Comparison of ENCODE assay signal across 16 mouse cellular contexts in genomic region chr6:21924150-21924549, GRCm38 (mm10). TPM values are rescaled to one million over a fixed set of nuclear protein-coding genes. Genes with fewer than 3 reads are reported as not detected.
DNase-seq lines count a peak whose midpoint lies in the region; ATAC-seq and TF ChIP-seq lines count a peak whose summit lies in the region.
"Had no signal": no experiment of that assay in that cellular context is flagged by ENCODE, and none has a peak within 500 bp of the region (broad histone marks: within the 10 kb centered on the region; RNA-seq: fewer than 3 reads in every experiment).

No protein-coding gene starts in this region.

- H3K4me1 ChIP-seq in embryonic facial prominence, embryonic 11.5 days (ENCODE audit: control insufficient read depth, insufficient read depth, low read length), result no peaks in the 10 kb centered on the region
- H3K4me1 ChIP-seq in embryonic facial prominence, embryonic 10.5 days, result no peaks in the 10 kb centered on the region
- no peaks in the 10 kb centered on the region for H3K4me1 ChIP-seq in testis, adult 2 months (ENCODE audit: control insufficient read depth, insufficient read depth, low read length)
- H3K4me1 ChIP-seq: embryonic facial prominence, embryonic 12.5 days; liver, embryonic 13.5 days; neural tube, embryonic 13.5 days had no signal

- peak; percentile 5; the same call in 1 of the 2 replicates for TF ChIP-seq CTCF in left cerebral cortex, adult 2 months (IDR thresholded peaks at IDR 0.05)
- no peak for TF ChIP-seq CTCF in testis, adult 2 months (IDR thresholded peaks at IDR 0.05; ENCODE audit: control insufficient read depth, insufficient read depth, insufficient replicate concordance, low read depth, low read length)

- no peaks in the 10 kb centered on the region for H3K9me3 ChIP-seq in embryonic facial prominence, embryonic 11.5 days (replicated peaks; ENCODE audit: control insufficient read depth, low read length)
- H3K9me3 ChIP-seq in embryonic facial prominence, embryonic 10.5 days, result no peaks in the 10 kb centered on the region
- H3K9me3 ChIP-seq: embryonic facial prominence, embryonic 12.5 days; liver, embryonic 13.5 days; neural tube, embryonic 13.5 days had no signal

- intact Hi-C loops in left cerebral cortex, adult 2 months (cut with DNase I), result no loop called here

- no peaks in the 10 kb centered on the region for H3K27me3 ChIP-seq in embryonic facial prominence, embryonic 11.5 days (ENCODE audit: control insufficient read depth, insufficient read depth, low read length)
- H3K27me3 ChIP-seq in embryonic facial prominence, embryonic 10.5 days (replicated peaks; ENCODE audit: low read depth, poor library complexity, severe bottlenecking), result no peaks in the 10 kb centered on the region
- H3K27me3 ChIP-seq in testis, adult 2 months (ENCODE audit: control insufficient read depth, insufficient read depth, low read length), result no peaks in the 10 kb centered on the region
- H3K27me3 ChIP-seq: embryonic facial prominence, embryonic 12.5 days; liver, embryonic 13.5 days; neural tube, embryonic 13.5 days had no signal

- H3K4me2 ChIP-seq in embryonic facial prominence, embryonic 11.5 days (ENCODE audit: low read depth, low read length), result no peak overlapping the region
- H3K4me2 ChIP-seq: embryonic facial prominence, embryonic 12.5 days; heart, embryonic 11.5 days; liver, embryonic 13.5 days; neural tube, embryonic 13.5 days had no signal

- no peak overlapping the region for H3K27ac ChIP-seq in embryonic facial prominence, embryonic 11.5 days (replicated peaks; ENCODE audit: low read depth, low read length)
- H3K27ac ChIP-seq in embryonic facial prominence, embryonic 10.5 days (replicated peaks), result no peak overlapping the region
- H3K27ac ChIP-seq in left cerebral cortex, adult 2 months, result no peak overlapping the region
- H3K27ac ChIP-seq in testis, adult 2 months (ENCODE audit: control insufficient read depth, insufficient read depth, low read depth, low read length), result no peak overlapping the region
- H3K27ac ChIP-seq: embryonic facial prominence, embryonic 12.5 days; liver, embryonic 13.5 days; neural tube, embryonic 13.5 days had no signal

- ATAC-seq in embryonic facial prominence, embryonic 11.5 days (replicated peaks; ENCODE audit: insufficient number of reproducible peaks, low FRiP score, low TSS enrichment, low read depth), result no peak
- ATAC-seq: inflammation-experienced regulatory T-cells, adult 6 months had no signal

- H3K36me3 ChIP-seq in embryonic facial prominence, embryonic 11.5 days (replicated peaks; ENCODE audit: control insufficient read depth, insufficient read depth, low read depth, low read length), result no peaks in the 10 kb centered on the region
- no peaks in the 10 kb centered on the region for H3K36me3 ChIP-seq in embryonic facial prominence, embryonic 10.5 days (replicated peaks)
- H3K36me3 ChIP-seq in testis, adult 2 months (ENCODE audit: control insufficient read depth, insufficient read depth, low read length), result no peaks in the 10 kb centered on the region
- H3K36me3 ChIP-seq: embryonic facial prominence, embryonic 12.5 days; liver, embryonic 13.5 days; neural tube, embryonic 13.5 days had no signal

- DNase-seq in embryonic facial prominence, embryonic 11.5 days (ENCODE audit: low spot score), result peak; percentile 17
- no peak for DNase-seq in embryonic facial prominence, embryonic 10.5 days (ENCODE audit: low spot score)
- DNase-seq in left cerebral cortex, adult 2 months (ENCODE audit: extremely low spot score in 1 of 2, low spot score in 2 of 2), result no peak
- no peak for DNase-seq in left cerebral cortex, adult 9 months (ENCODE audit: low spot score in 2 of 2)
- DNase-seq in testis, postnatal 10 days (ENCODE audit: low spot score), result no peak
- no peak for DNase-seq in right cerebral cortex, postnatal 14 days
- DNase-seq: cerebellum, adult 9-11 months; gastrocnemius, postnatal 25 days; heart, postnatal 4 days; kidney, postnatal 14 days; liver, embryonic 13.5 days had no signal

- H3K9ac ChIP-seq in embryonic facial prominence, embryonic 11.5 days (replicated peaks; ENCODE audit: low read length), result no peak overlapping the region
- H3K9ac ChIP-seq: embryonic facial prominence, embryonic 12.5 days; liver, embryonic 13.5 days; neural tube, embryonic 13.5 days had no signal

- no peak for TF ChIP-seq POLR2A in testis, adult 2 months (IDR thresholded peaks at IDR 0.05; ENCODE audit: control insufficient read depth, low read depth, low read length)

- 28% methylated on average over 1 of the region's 1 CpGs for WGBS in embryonic facial prominence, embryonic 11.5 days
- 32% methylated on average over 1 of the region's 1 CpGs for WGBS in embryonic facial prominence, embryonic 10.5 days

- H3K4me3 ChIP-seq in embryonic facial prominence, embryonic 11.5 days (ENCODE audit: low read depth, low read length), result no peak overlapping the region
- H3K4me3 ChIP-seq in embryonic facial prominence, embryonic 10.5 days, result no peak overlapping the region
- no peak overlapping the region for H3K4me3 ChIP-seq in left cerebral cortex, adult 2 months
- H3K4me3 ChIP-seq in testis, adult 2 months (ENCODE audit: control insufficient read depth, low read depth, low read length), result peak overlapping the region; percentile 56; the same call in 1 of the 2 replicates
- H3K4me3 ChIP-seq: embryonic facial prominence, embryonic 12.5 days; liver, embryonic 13.5 days; neural tube, embryonic 13.5 days had no signal

RNA-seq across cellular contexts. Expression of gene Ing3, which starts 25.2 kb away (rescaled TPM):
- polyA plus RNA-seq in embryonic facial prominence, embryonic 11.5 days (2014; fragmentation: Nextera tagmentation; extraction: Ambion mirVana), result 51.1 and 51.7 TPM in 2 replicates
- polyA plus RNA-seq in embryonic facial prominence, embryonic 10.5 days (2016; fragmentation: Nextera tagmentation; extraction: Ambion mirVana), result 56.0 and 56.7 TPM in 2 replicates
- total RNA-seq in left cerebral cortex, adult 2 months (2021), result 10 to 100 TPM; 25.9 to 28.6 TPM
- 14.2 and 15.6 TPM in 2 replicates for polyA plus RNA-seq in testis, adult 2 months (2012; rRNA removed)
